Mouse (Mus musculus): ENCODE data around the gene C9orf72. TPM values are rescaled to one million over a fixed set of nuclear protein-coding genes. Genes with fewer than 3 reads are reported as not detected.
"Not testable (repeated sequence)": the region's sequence is repeated elsewhere in the genome, so short reads cannot be mapped to it uniquely, and the experiment has no call there.

The C9orf72 gene
- 25.4 and 25.7 TPM in 2 replicates for polyA plus RNA-seq (2014; fragmentation: Nextera tagmentation; extraction: Ambion mirVana)

GRCm38 (mm10) chr4:35225734-35226495, at the start of gene C9orf72:
Gene C9orf72 (minus strand): TSS chr4:35226175.
- WGBS = under 1% methylated on average over 51 of the region's 51 CpGs
- H3K4me2 ChIP-seq (ENCODE audit: low read depth, low read length, severe bottlenecking) = peak within 1 kb of the TSS; percentile 60
- no peaks in the 10 kb centered on the region for H3K9me3 ChIP-seq (ENCODE audit: control insufficient read depth, low read length)
- H3K27ac ChIP-seq (ENCODE audit: low read depth, low read length) = no peak within 1 kb of the TSS
- DNase-seq (ENCODE audit: low spot score) (peak; percentile 96), ATAC-seq (replicated peaks; ENCODE audit: low FRiP score) (peak; percentile 98)
- H3K4me3 ChIP-seq (ENCODE audit: low read depth, low read length) = peak within 1 kb of the TSS; percentile 85
- H3K27me3 ChIP-seq (ENCODE audit: control insufficient read depth, insufficient read depth, low read length) = no peaks in the 10 kb centered on the region
- H3K9ac ChIP-seq (ENCODE audit: low read length) = peak within 1 kb of the TSS; percentile 80
- no peaks in the 10 kb centered on the region for H3K36me3 ChIP-seq (ENCODE audit: control insufficient read depth, insufficient read depth, low read length)
- H3K4me1 ChIP-seq (replicated peaks; ENCODE audit: control insufficient read depth, insufficient read depth, low read length) = no peaks in the 10 kb centered on the region

GRCm38 (mm10) chr4:35259006-35259405, 33.0 kb upstream of the C9orf72 start:
- WGBS = 77% methylated on average over 9 of the region's 9 CpGs
- ATAC-seq (replicated peaks; ENCODE audit: low FRiP score) = no peak
- Histone ChIP-seq H3K9me3 (ENCODE audit: control insufficient read depth, low read length) (no peaks in the 10 kb centered on the region), H3K36me3 (ENCODE audit: control insufficient read depth, insufficient read depth, low read length) (no peaks in the 10 kb centered on the region), H3K4me3 (ENCODE audit: low read depth, low read length) (no peak overlapping the region), H3K27ac (ENCODE audit: low read depth, low read length) (no peak overlapping the region), H3K9ac (ENCODE audit: low read length) (no peak overlapping the region), H3K27me3 (ENCODE audit: control insufficient read depth, insufficient read depth, low read length) (no peaks in the 10 kb centered on the region), H3K4me1 (replicated peaks; ENCODE audit: control insufficient read depth, insufficient read depth, low read length) (no peaks in the 10 kb centered on the region), H3K4me2 (ENCODE audit: low read depth, low read length, severe bottlenecking) (no peak overlapping the region)
- DNase-seq (ENCODE audit: low spot score) = no peak

GRCm38 (mm10) chr4:35244023-35244422, 18.0 kb upstream of the C9orf72 start:
- WGBS = 78% methylated on average over 1 of the region's 1 CpGs
- Histone ChIP-seq H3K4me2 (ENCODE audit: low read depth, low read length, severe bottlenecking) (no peak overlapping the region), H3K9ac (ENCODE audit: low read length) (no peak overlapping the region), H3K4me1 (replicated peaks; ENCODE audit: control insufficient read depth, insufficient read depth, low read length) (no peaks in the 10 kb centered on the region), H3K9me3 (ENCODE audit: control insufficient read depth, low read length) (no peaks in the 10 kb centered on the region), H3K4me3 (ENCODE audit: low read depth, low read length) (no peak overlapping the region), H3K27ac (ENCODE audit: low read depth, low read length) (no peak overlapping the region), H3K27me3 (ENCODE audit: control insufficient read depth, insufficient read depth, low read length) (no peaks in the 10 kb centered on the region), H3K36me3 (ENCODE audit: control insufficient read depth, insufficient read depth, low read length) (no peaks in the 10 kb centered on the region)
- ATAC-seq (replicated peaks; ENCODE audit: low FRiP score) = no peak
- no peak for DNase-seq (ENCODE audit: low spot score)

GRCm38 (mm10) chr4:35241735-35242134, 15.8 kb upstream of the C9orf72 start:
- ATAC-seq (replicated peaks; ENCODE audit: low FRiP score) = no peak
- 88% methylated on average over 2 of the region's 2 CpGs for WGBS

GRCm38 (mm10) chr4:35238696-35239095, 12.7 kb upstream of the C9orf72 start:
- Histone ChIP-seq H3K4me2 (ENCODE audit: low read depth, low read length, severe bottlenecking) (no peak overlapping the region), H3K36me3 (ENCODE audit: control insufficient read depth, insufficient read depth, low read length) (no peaks in the 10 kb centered on the region), H3K27ac (ENCODE audit: low read depth, low read length) (no peak overlapping the region), H3K4me1 (replicated peaks; ENCODE audit: control insufficient read depth, insufficient read depth, low read length) (no peaks in the 10 kb centered on the region), H3K27me3 (ENCODE audit: control insufficient read depth, insufficient read depth, low read length) (no peaks in the 10 kb centered on the region), H3K9me3 (ENCODE audit: control insufficient read depth, low read length) (no peaks in the 10 kb centered on the region), H3K4me3 (ENCODE audit: low read depth, low read length) (no peak overlapping the region), H3K9ac (ENCODE audit: low read length) (no peak overlapping the region)
- 90% methylated on average over 4 of the region's 4 CpGs for WGBS
- DNase-seq (ENCODE audit: low spot score) = no peak
- ATAC-seq (replicated peaks; ENCODE audit: low FRiP score) = no peak

More at GRCm38 (mm10) chr4:35241735-35242134, 15.8 kb upstream of the C9orf72 start:
- Histone ChIP-seq H3K27me3 (ENCODE audit: control insufficient read depth, insufficient read depth, low read length) (no peaks in the 10 kb centered on the region), H3K4me1 (replicated peaks; ENCODE audit: control insufficient read depth, insufficient read depth, low read length) (no peaks in the 10 kb centered on the region), H3K27ac (ENCODE audit: low read depth, low read length) (no peak overlapping the region), H3K9me3 (ENCODE audit: control insufficient read depth, low read length) (no peaks in the 10 kb centered on the region), H3K4me2 (ENCODE audit: low read depth, low read length, severe bottlenecking) (no peak overlapping the region), H3K36me3 (ENCODE audit: control insufficient read depth, insufficient read depth, low read length) (no peaks in the 10 kb centered on the region), H3K9ac (ENCODE audit: low read length) (no peak overlapping the region), H3K4me3 (ENCODE audit: low read depth, low read length) (no peak overlapping the region)
- DNase-seq (ENCODE audit: low spot score) = no peak

- not testable (repeated sequence) for H3K27ac ChIP-seq (ENCODE audit: low read depth, low read length); H3K4me2 ChIP-seq (ENCODE audit: low read depth, low read length, severe bottlenecking); DNase-seq (ENCODE audit: low spot score); H3K4me1 ChIP-seq (replicated peaks; ENCODE audit: control insufficient read depth, insufficient read depth, low read length); H3K36me3 ChIP-seq (ENCODE audit: control insufficient read depth, insufficient read depth, low read length); H3K4me3 ChIP-seq (ENCODE audit: low read depth, low read length); H3K9ac ChIP-seq (ENCODE audit: low read length); ATAC-seq (replicated peaks; ENCODE audit: low FRiP score); H3K27me3 ChIP-seq (ENCODE audit: control insufficient read depth, insufficient read depth, low read length); H3K9me3 ChIP-seq (ENCODE audit: control insufficient read depth, low read length)
- WGBS = 86% methylated on average over 3 of the region's 3 CpGs
Measured at GRCm38 (mm10) chr4:35238240-35238639, 12.3 kb upstream of the C9orf72 start.

- no peak overlapping the region for H3K4me3 ChIP-seq (ENCODE audit: low read depth, low read length)
- ATAC-seq (replicated peaks; ENCODE audit: low FRiP score) = no peak
- H3K27me3 ChIP-seq (ENCODE audit: control insufficient read depth, insufficient read depth, low read length) = no peaks in the 10 kb centered on the region
- H3K9me3 ChIP-seq (ENCODE audit: control insufficient read depth, low read length) = no peaks in the 10 kb centered on the region
- no peak for DNase-seq (ENCODE audit: low spot score)
- H3K4me1 ChIP-seq (replicated peaks; ENCODE audit: control insufficient read depth, insufficient read depth, low read length) = no peaks in the 10 kb centered on the region
- H3K27ac ChIP-seq (ENCODE audit: low read depth, low read length) = no peak overlapping the region
- no peaks in the 10 kb centered on the region for H3K36me3 ChIP-seq (ENCODE audit: control insufficient read depth, insufficient read depth, low read length)
- H3K9ac ChIP-seq (ENCODE audit: low read length) = no peak overlapping the region
- WGBS = 94% methylated on average over 2 of the region's 2 CpGs
- H3K4me2 ChIP-seq (ENCODE audit: low read depth, low read length, severe bottlenecking) = no peak overlapping the region
Measured at GRCm38 (mm10) chr4:35236313-35236712, 10.3 kb upstream of the C9orf72 start.

GRCm38 (mm10) chr4:35228260-35228659, 2.3 kb upstream of the C9orf72 start:
- DNase-seq (ENCODE audit: low spot score) = no peak
- H3K36me3 ChIP-seq (ENCODE audit: control insufficient read depth, insufficient read depth, low read length) = no peaks in the 10 kb centered on the region
- H3K4me1 ChIP-seq (replicated peaks; ENCODE audit: control insufficient read depth, insufficient read depth, low read length) = no peaks in the 10 kb centered on the region
- H3K27ac ChIP-seq (ENCODE audit: low read depth, low read length) = no peak overlapping the region
- ATAC-seq (replicated peaks; ENCODE audit: low FRiP score) = no peak
- H3K9ac ChIP-seq (ENCODE audit: low read length) = no peak overlapping the region
- 70% methylated on average over 4 of the region's 4 CpGs for WGBS
- H3K9me3 ChIP-seq (ENCODE audit: control insufficient read depth, low read length) = no peaks in the 10 kb centered on the region
- no peak overlapping the region for H3K4me2 ChIP-seq (ENCODE audit: low read depth, low read length, severe bottlenecking)
- H3K4me3 ChIP-seq (ENCODE audit: low read depth, low read length) = no peak overlapping the region
- H3K27me3 ChIP-seq (ENCODE audit: control insufficient read depth, insufficient read depth, low read length) = no peaks in the 10 kb centered on the region

GRCm38 (mm10) chr4:35226496-35226992, 569 bp upstream of the C9orf72 start:
- no peaks in the 10 kb centered on the region for H3K9me3 ChIP-seq (ENCODE audit: control insufficient read depth, low read length)
- peak overlapping the region; percentile 85 for H3K4me3 ChIP-seq (ENCODE audit: low read depth, low read length)
- ATAC-seq (replicated peaks; ENCODE audit: low FRiP score) (peak; percentile 41; the same call in 1 of the 2 replicates), DNase-seq (ENCODE audit: low spot score) (no peak)
- peak overlapping the region; percentile 80 for H3K9ac ChIP-seq (ENCODE audit: low read length)
- no peaks in the 10 kb centered on the region for H3K4me1 ChIP-seq (replicated peaks; ENCODE audit: control insufficient read depth, insufficient read depth, low read length)
- H3K27me3 ChIP-seq (ENCODE audit: control insufficient read depth, insufficient read depth, low read length) = no peaks in the 10 kb centered on the region
- peak overlapping the region; percentile 60 for H3K4me2 ChIP-seq (ENCODE audit: low read depth, low read length, severe bottlenecking)
- 16% methylated on average over 9 of the region's 9 CpGs for WGBS
- H3K27ac ChIP-seq (ENCODE audit: low read depth, low read length) = no peak overlapping the region
- no peaks in the 10 kb centered on the region for H3K36me3 ChIP-seq (ENCODE audit: control insufficient read depth, insufficient read depth, low read length)
